Mouse (Mus musculus): ENCODE data around the gene Zmynd11. TPM values are rescaled to one million over a fixed set of nuclear protein-coding genes. Genes with fewer than 3 reads are reported as not detected.

The Zmynd11 gene
- polyA plus RNA-seq, 1 experiment = 288 TPM

DNA sequence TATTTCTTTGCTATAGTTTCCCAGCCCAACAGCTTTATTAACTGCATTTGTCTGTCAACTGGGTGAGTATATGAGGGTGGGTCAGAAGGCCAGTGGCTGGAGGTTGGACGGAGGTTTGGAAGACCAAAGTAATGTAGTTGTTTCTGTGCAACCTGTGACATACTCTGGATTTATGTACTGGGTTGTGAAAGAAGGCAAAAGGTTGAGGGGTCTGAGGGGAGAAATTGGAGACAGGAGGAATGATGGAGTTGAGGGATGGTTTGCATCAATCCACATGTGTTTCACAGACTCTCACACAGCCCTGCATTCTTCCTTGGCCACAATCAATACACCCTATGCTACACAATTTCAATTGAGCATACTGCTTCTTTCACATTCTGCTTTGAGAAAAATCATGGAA lies 1.4 kb upstream of the Zmynd11 start:
- Histone ChIP-seq H3K27me3 (ENCODE audit: control insufficient read depth, insufficient read depth, low read length) (no peaks in the 10 kb centered on the region), H3K4me3 (replicated peaks; ENCODE audit: insufficient read depth, low read depth, low read length) (no peak overlapping the region)

DNA sequence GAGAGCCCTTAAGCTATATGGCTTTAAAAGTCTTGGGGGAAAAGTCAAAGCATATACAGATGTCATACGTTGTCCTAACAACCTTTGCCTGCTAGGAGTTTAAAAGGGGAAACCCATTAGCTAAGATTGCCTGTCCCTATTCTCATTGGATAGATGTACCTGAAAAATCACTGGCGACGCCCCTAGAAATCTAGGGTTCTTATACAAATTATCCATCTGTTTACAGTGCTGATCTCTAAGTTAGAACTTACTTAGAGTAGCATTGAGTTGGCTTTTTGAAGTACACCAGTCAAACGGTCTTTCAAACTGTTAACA lies 364 bp upstream of the Zmynd11 start:
- 8% methylated on average over 4 of the region's 4 CpGs for WGBS
- no peaks in the 10 kb centered on the region for H3K27me3 ChIP-seq (ENCODE audit: control insufficient read depth, insufficient read depth, low read length)
- no peak for DNase-seq
- no peak overlapping the region for H3K4me3 ChIP-seq (replicated peaks; ENCODE audit: insufficient read depth, low read depth, low read length)
- TF ChIP-seq POLR2A (IDR thresholded peaks at IDR 0.05; ENCODE audit: borderline replicate concordance, insufficient read depth, low read length) = no peak
- TF ChIP-seq CTCF (IDR thresholded peaks at IDR 0.05; ENCODE audit: borderline replicate concordance, insufficient read depth, low read depth, low read length) = no peak
- no peaks in the 10 kb centered on the region; the same call in 1 of the 2 replicates for H3K4me1 ChIP-seq (ENCODE audit: control insufficient read depth, insufficient read depth, low read length)
- H3K27ac ChIP-seq (ENCODE audit: insufficient read depth, low read length) = no peak overlapping the region

More for the DNA sequence above, 1.4 kb upstream of the Zmynd11 start:
- TF ChIP-seq POLR2A (IDR thresholded peaks at IDR 0.05; ENCODE audit: borderline replicate concordance, insufficient read depth, low read length) = no peak
- no peak for TF ChIP-seq CTCF (IDR thresholded peaks at IDR 0.05; ENCODE audit: borderline replicate concordance, insufficient read depth, low read depth, low read length)
- no peaks in the 10 kb centered on the region; the same call in 1 of the 2 replicates for H3K4me1 ChIP-seq (ENCODE audit: control insufficient read depth, insufficient read depth, low read length)
- WGBS = 89% methylated on average over 1 of the region's 1 CpGs
- no peak for DNase-seq
- H3K27ac ChIP-seq (ENCODE audit: insufficient read depth, low read length) = no peak overlapping the region

DNA sequence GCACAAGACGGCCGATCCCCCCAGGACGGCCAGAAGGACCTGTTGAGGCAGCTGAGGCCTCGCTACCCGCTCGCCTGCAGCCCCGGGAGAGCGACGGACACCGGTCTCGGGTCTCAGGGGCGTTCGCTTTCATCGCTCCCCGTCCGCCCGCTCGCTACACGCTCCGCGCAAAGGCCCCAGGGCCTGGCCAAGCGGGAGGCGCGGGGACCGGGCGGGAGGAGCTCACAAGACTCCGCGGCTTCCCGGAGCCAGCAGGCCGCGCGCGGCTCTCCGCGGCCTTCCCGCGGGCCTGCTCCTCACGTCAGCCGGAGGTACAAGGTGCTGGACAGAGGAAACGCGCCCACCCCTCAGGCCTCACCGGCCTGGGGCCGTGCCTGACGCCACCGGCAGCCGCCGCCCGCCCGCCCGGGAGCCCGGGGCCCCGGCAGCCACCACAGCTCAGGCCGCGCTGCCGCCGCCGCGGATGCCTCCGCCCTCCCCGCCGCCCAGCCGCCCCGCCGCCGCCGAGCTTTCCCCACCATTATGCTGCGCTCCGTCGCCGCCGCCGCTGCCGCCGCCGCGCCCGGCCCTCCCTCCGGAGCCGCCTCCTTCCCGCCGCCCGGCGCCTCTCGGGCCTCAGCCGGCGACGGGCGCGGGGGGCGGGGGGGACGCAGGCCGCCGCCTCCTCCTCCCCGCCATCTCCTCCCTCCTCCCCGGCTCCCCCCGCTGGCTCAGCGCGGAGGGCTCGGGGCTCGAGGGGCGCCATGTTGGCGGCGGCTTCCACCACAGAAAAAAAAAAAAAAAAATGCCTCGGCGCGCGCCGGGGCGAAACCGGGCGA lies 1.1 kb downstream of the Zmynd11 start:
- TF ChIP-seq CTCF (IDR thresholded peaks at IDR 0.05; ENCODE audit: borderline replicate concordance, insufficient read depth, low read depth, low read length) = no peak
- TF ChIP-seq POLR2A (IDR thresholded peaks at IDR 0.05; ENCODE audit: borderline replicate concordance, insufficient read depth, low read length) = no peak
- Histone ChIP-seq H3K4me3 (replicated peaks; ENCODE audit: insufficient read depth, low read depth, low read length) (peak overlapping the region; percentile 98), H3K27ac (ENCODE audit: insufficient read depth, low read length) (peak overlapping the region; percentile 91), H3K4me1 (ENCODE audit: control insufficient read depth, insufficient read depth, low read length) (peaks cover 4% of the 10 kb centered on the region), H3K27me3 (ENCODE audit: control insufficient read depth, insufficient read depth, low read length) (no peaks in the 10 kb centered on the region)
- peak in 1 of 2 experiments; percentile 76 for DNase-seq
- under 1% methylated on average over 87 of the region's 111 CpGs for WGBS

DNA sequence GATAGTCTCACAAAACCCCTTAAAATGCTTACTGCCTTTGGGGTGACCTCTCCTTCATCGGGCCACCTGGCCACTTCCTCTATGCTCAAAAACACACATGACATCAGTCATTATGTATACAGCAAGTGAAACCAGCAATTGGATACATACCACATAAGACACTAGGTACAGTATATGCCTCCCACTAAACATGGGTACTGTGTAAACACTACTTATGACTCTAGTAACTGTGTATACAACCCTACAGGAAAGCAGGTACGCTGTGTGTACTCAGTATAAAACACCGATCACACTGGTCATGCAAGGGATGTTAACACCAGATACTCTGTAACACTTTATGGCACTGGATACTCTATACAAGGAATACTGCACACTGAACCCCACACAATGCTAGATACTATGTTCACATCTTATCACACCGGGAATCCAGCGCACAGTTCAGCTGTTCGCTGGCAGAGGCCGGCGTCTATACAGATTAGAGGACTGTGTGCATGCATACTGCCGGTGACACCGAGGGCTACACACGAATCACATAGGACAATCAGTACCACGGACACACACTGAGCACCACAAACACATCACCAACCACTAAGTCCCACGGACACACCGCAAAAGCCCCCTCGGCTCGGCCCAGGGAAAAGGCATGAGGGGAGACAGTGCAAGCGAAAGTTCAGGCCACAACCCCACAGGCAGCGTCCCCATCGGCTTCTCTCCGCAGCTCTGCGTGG lies 1.9 kb downstream of the Zmynd11 start:
- Histone ChIP-seq H3K4me1 (ENCODE audit: control insufficient read depth, insufficient read depth, low read length) (peaks cover 4% of the 10 kb centered on the region), H3K4me3 (replicated peaks; ENCODE audit: insufficient read depth, low read depth, low read length) (peak overlapping the region; percentile 98), H3K27ac (ENCODE audit: insufficient read depth, low read length) (peak overlapping the region; percentile 87), H3K27me3 (ENCODE audit: control insufficient read depth, insufficient read depth, low read length) (no peaks in the 10 kb centered on the region)
- TF ChIP-seq POLR2A (IDR thresholded peaks at IDR 0.05; ENCODE audit: borderline replicate concordance, insufficient read depth, low read length) (no peak), CTCF (IDR thresholded peaks at IDR 0.05; ENCODE audit: borderline replicate concordance, insufficient read depth, low read depth, low read length) (no peak)
- no peak for DNase-seq
- WGBS = under 1% methylated on average over 21 of the region's 21 CpGs

DNA sequence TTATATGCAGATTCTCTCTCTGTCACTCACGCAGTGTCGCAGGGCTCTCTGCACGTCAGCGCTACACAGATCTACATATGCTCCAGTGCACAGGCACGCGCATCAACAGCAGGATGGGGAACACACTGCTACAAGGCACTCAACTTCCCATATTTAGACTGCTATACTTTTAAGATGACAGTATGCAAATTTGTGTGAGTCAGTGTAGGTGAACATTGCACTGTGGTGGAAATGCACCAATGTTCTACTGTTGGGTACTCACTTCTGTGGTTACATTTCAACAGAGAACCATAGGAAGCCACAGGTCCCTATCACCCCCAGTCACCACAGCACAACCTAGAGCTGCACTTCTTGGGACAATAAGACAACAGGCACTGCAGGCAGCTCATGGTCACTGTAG lies 5.1 kb downstream of the Zmynd11 start:
- 24% methylated on average over 6 of the region's 6 CpGs for WGBS
- peak in 1 of 2 experiments; percentile 20 for DNase-seq
- TF ChIP-seq CTCF (IDR thresholded peaks at IDR 0.05; ENCODE audit: borderline replicate concordance, insufficient read depth, low read depth, low read length) = no peak
- no peak for TF ChIP-seq POLR2A (IDR thresholded peaks at IDR 0.05; ENCODE audit: borderline replicate concordance, insufficient read depth, low read length)
- Histone ChIP-seq H3K4me3 (replicated peaks; ENCODE audit: insufficient read depth, low read depth, low read length) (no peak overlapping the region), H3K27me3 (ENCODE audit: control insufficient read depth, insufficient read depth, low read length) (no peaks in the 10 kb centered on the region), H3K4me1 (ENCODE audit: control insufficient read depth, insufficient read depth, low read length) (peaks cover 7% of the 10 kb centered on the region), H3K27ac (ENCODE audit: insufficient read depth, low read length) (no peak overlapping the region)

DNA sequence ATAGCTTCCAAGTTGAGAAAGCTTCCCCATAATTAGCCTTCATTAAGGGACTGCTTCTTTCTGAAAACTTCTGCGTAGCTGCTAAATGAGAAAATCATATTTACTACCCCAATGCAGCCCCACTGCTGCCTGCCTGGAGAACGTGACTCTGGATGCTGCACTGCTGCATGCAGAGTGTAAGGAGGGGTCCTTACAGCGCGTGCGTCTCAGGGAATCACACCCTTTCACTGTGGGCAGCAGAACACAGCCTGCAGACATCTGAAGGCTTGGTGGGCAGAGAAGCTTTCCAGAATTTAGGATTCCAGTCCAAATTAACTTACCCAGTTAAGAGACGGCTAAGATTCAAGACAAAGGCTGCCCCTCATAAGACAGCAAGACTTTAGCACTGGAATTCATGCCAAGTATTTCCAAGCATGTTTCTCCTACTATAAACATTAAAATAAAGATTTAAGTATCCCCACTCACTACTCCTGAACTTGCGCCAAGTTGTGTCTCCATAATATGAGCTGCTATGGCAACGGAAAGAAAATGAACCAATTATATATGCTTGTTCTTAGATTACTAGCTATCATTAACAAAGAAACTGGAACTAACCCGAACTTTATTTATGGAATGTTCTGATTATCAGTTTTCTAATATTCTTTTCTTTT lies 7.2 kb downstream of the Zmynd11 start:
- Histone ChIP-seq H3K4me1 (ENCODE audit: control insufficient read depth, insufficient read depth, low read length) (peaks cover 14% of the 10 kb centered on the region), H3K4me3 (replicated peaks; ENCODE audit: insufficient read depth, low read depth, low read length) (no peak overlapping the region), H3K27ac (ENCODE audit: insufficient read depth, low read length) (no peak overlapping the region), H3K27me3 (ENCODE audit: control insufficient read depth, insufficient read depth, low read length) (no peaks in the 10 kb centered on the region)
- no peak for TF ChIP-seq POLR2A (IDR thresholded peaks at IDR 0.05; ENCODE audit: borderline replicate concordance, insufficient read depth, low read length)
- no peak for TF ChIP-seq CTCF (IDR thresholded peaks at IDR 0.05; ENCODE audit: borderline replicate concordance, insufficient read depth, low read depth, low read length)
- no peak for DNase-seq
- 38% methylated on average over 9 of the region's 9 CpGs for WGBS

DNA sequence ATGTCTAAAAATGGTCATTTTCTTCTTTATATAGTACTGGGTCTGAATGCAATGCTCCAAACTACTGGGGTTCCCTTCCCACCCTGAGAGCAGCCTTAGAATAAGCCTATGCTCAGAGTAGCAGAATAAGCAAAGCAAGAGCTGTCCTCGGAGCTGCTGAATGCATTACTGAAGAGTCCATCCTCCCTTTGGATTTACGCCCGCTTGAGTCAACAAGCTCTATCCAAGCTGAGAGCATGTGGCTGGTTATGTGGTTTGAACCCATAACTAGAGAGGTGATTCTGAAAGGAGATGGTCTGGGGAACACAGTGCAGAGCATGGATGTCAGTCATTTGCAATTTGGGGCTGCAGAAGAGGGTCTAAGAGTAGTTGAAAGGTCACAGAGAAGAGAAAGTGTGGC lies 11.4 kb downstream of the Zmynd11 start:
- TF ChIP-seq CTCF (IDR thresholded peaks at IDR 0.05; ENCODE audit: borderline replicate concordance, insufficient read depth, low read depth, low read length) (no peak), POLR2A (IDR thresholded peaks at IDR 0.05; ENCODE audit: borderline replicate concordance, insufficient read depth, low read length) (no peak)
- WGBS = 34% methylated on average over 3 of the region's 3 CpGs
- DNase-seq = no peak
- H3K4me3 ChIP-seq (replicated peaks; ENCODE audit: insufficient read depth, low read depth, low read length) = no peak overlapping the region
- no peaks in the 10 kb centered on the region for H3K27me3 ChIP-seq (ENCODE audit: control insufficient read depth, insufficient read depth, low read length)
- H3K4me1 ChIP-seq (ENCODE audit: control insufficient read depth, insufficient read depth, low read length) = peaks cover 13% of the 10 kb centered on the region
- H3K27ac ChIP-seq (ENCODE audit: insufficient read depth, low read length) = no peak overlapping the region

All from cerebellum, adult 2 months (tissue).